Mouse (Mus musculus): ENCODE measurements around the gene Anks1. TPM values are rescaled to one million over a fixed set of nuclear protein-coding genes. Genes with fewer than 3 reads are reported as not detected.

Gene Anks1
- polyA plus RNA-seq (2015; fragmentation: Nextera tagmentation; extraction: Ambion mirVana) = 14.5 and 15.3 TPM in 2 replicates

DNA sequence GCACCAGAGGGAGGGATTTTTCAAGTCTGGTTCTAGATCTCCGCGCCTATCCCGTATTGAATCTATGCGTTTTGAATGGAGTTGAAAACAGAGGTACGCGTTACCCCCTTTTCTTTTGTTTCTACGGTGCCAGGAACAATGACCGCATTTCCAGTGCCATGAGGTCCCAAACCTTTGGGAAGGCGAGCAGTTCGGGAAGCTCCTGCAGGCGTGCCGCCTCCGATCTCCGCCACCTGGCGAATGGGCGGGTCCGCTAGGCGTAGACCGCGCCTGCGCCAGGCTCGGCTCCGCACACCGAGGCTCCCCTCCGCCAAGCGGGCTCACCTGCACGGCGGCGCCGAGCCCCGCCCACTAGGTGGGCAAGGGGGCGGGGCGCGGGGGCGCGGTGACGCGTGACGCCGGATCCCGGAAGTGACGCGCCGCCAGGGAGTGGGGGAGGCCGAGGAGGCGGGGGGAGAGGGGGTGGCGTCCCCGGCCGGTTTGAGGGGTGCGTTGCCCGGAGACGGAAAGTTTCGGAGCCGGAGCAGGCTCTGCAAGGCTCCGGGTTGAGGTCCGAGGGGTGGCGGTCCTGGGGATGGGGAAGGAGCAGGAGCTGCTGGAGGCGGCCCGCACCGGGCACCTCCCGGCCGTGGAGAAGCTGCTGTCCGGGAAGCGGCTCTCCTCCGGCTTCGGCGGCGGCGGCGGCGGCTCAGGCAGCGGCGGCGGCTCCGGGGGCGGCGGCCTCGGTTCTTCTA lies at the start of gene Anks1:
Gene Anks1 (plus strand): TSS at position 419 of the 734 bp plus-strand sequence.
- Histone ChIP-seq H3K4me1 (ENCODE audit: control insufficient read depth, insufficient read depth, low read length) (peaks cover 22% of the 10 kb centered on the region), H3K27ac (ENCODE audit: low read length) (peak within 1 kb of the TSS; percentile 91), H3K36me3 (ENCODE audit: control insufficient read depth, insufficient read depth, low read length) (no peaks in the 10 kb centered on the region), H3K9me3 (replicated peaks; ENCODE audit: control insufficient read depth, low read length) (no peaks in the 10 kb centered on the region), H3K27me3 (ENCODE audit: control insufficient read depth, insufficient read depth, low read length) (no peaks in the 10 kb centered on the region), H3K9ac (ENCODE audit: low read length) (peak within 1 kb of the TSS; percentile 89), H3K4me3 (replicated peaks; ENCODE audit: low read length) (peak within 1 kb of the TSS; percentile 99), H3K4me2 (ENCODE audit: low read depth, low read length) (peak within 1 kb of the TSS; percentile 97)
- WGBS = under 1% methylated on average over 75 of the region's 78 CpGs
- peak; percentile 93 for ATAC-seq (ENCODE audit: insufficient read depth, low FRiP score)

DNA sequence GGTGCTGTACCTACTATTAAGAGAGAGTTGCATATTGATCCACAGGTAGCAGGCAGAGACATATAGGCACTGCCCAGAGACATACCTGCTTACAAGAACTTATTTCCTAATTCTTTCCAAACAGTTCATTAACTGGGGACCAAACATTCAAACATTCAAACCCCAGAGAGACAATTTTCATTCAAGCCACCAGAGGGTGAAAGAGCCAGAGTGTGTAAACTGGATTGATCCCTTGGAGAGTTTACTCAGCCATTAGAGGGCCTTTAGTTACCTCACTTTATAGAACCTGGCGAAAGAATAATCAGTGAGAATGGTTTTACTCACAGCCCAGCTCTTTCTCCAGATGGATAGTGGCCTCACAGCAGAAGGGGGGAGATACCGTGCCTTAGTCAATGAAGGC lies 43.6 kb upstream of the Anks1 start:
- no peaks in the 10 kb centered on the region for H3K27me3 ChIP-seq (ENCODE audit: control insufficient read depth, insufficient read depth, low read length)
- H3K4me2 ChIP-seq (ENCODE audit: low read depth, low read length) = no peak overlapping the region
- no peak overlapping the region for H3K27ac ChIP-seq (ENCODE audit: low read length)
- ATAC-seq (ENCODE audit: insufficient read depth, low FRiP score) = no peak
- H3K4me1 ChIP-seq (ENCODE audit: control insufficient read depth, insufficient read depth, low read length) = no peaks in the 10 kb centered on the region
- H3K4me3 ChIP-seq (replicated peaks; ENCODE audit: low read length) = no peak overlapping the region
- no peaks in the 10 kb centered on the region for H3K9me3 ChIP-seq (replicated peaks; ENCODE audit: control insufficient read depth, low read length)
- H3K9ac ChIP-seq (ENCODE audit: low read length) = no peak overlapping the region
- 76% methylated on average over 2 of the region's 2 CpGs for WGBS
- no peaks in the 10 kb centered on the region for H3K36me3 ChIP-seq (ENCODE audit: control insufficient read depth, insufficient read depth, low read length)

- H3K9ac ChIP-seq (ENCODE audit: low read length) = no peak overlapping the region
- H3K4me1 ChIP-seq (ENCODE audit: control insufficient read depth, insufficient read depth, low read length) = no peaks in the 10 kb centered on the region
- no peak overlapping the region for H3K4me2 ChIP-seq (ENCODE audit: low read depth, low read length)
- H3K36me3 ChIP-seq (ENCODE audit: control insufficient read depth, insufficient read depth, low read length) = no peaks in the 10 kb centered on the region
- no peak overlapping the region for H3K27ac ChIP-seq (ENCODE audit: low read length)
- no peaks in the 10 kb centered on the region for H3K9me3 ChIP-seq (replicated peaks; ENCODE audit: control insufficient read depth, low read length)
- no peak for ATAC-seq (ENCODE audit: insufficient read depth, low FRiP score)
- WGBS = 49% methylated on average over 4 of the region's 4 CpGs
- no peak overlapping the region for H3K4me3 ChIP-seq (replicated peaks; ENCODE audit: low read length)
- H3K27me3 ChIP-seq (ENCODE audit: control insufficient read depth, insufficient read depth, low read length) = no peaks in the 10 kb centered on the region
Measured at GRCm38 (mm10) chr17:27866737-27867136, 42.4 kb upstream of the Anks1 start.

GRCm38 (mm10) chr17:27871851-27872250 lies 37.3 kb upstream of the Anks1 start:
- ATAC-seq (ENCODE audit: insufficient read depth, low FRiP score) = no peak
- no peaks in the 10 kb centered on the region for H3K27me3 ChIP-seq (ENCODE audit: control insufficient read depth, insufficient read depth, low read length)
- H3K4me3 ChIP-seq (replicated peaks; ENCODE audit: low read length) = no peak overlapping the region
- 86% methylated on average over 3 of the region's 3 CpGs for WGBS
- peaks cover 9% of the 10 kb centered on the region for H3K4me1 ChIP-seq (ENCODE audit: control insufficient read depth, insufficient read depth, low read length)
- no peaks in the 10 kb centered on the region for H3K36me3 ChIP-seq (ENCODE audit: control insufficient read depth, insufficient read depth, low read length)
- H3K4me2 ChIP-seq (ENCODE audit: low read depth, low read length) = no peak overlapping the region
- H3K9ac ChIP-seq (ENCODE audit: low read length) = no peak overlapping the region
- no peaks in the 10 kb centered on the region for H3K9me3 ChIP-seq (replicated peaks; ENCODE audit: control insufficient read depth, low read length)
- H3K27ac ChIP-seq (ENCODE audit: low read length) = no peak overlapping the region

DNA sequence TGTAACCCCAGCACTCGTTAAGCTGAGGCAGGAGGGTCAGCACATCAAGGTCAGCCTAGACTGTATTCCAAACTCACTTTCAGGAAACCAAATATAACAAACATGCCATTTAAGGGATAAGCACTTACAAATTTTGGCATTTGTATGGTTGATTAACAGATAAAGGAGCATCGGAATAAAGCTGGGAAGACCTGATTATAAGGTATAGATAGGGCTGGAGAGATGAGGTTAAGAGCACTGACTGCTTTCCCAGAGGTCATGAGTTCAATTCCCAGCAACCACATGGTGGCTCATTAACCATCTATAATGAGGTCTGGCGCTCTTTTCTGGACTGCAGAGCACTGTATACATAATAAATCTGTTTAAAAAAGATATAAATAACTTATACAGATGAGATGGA lies 35.5 kb upstream of the Anks1 start:
- H3K36me3 ChIP-seq (ENCODE audit: control insufficient read depth, insufficient read depth, low read length) = no peaks in the 10 kb centered on the region
- H3K4me3 ChIP-seq (replicated peaks; ENCODE audit: low read length) = no peak overlapping the region
- 51% methylated on average over 3 of the region's 3 CpGs for WGBS
- H3K9ac ChIP-seq (ENCODE audit: low read length) = no peak overlapping the region
- H3K9me3 ChIP-seq (replicated peaks; ENCODE audit: control insufficient read depth, low read length) = no peaks in the 10 kb centered on the region
- H3K27ac ChIP-seq (ENCODE audit: low read length) = no peak overlapping the region
- H3K4me2 ChIP-seq (ENCODE audit: low read depth, low read length) = no peak overlapping the region
- no peak for ATAC-seq (ENCODE audit: insufficient read depth, low FRiP score)
- peaks cover 9% of the 10 kb centered on the region for H3K4me1 ChIP-seq (ENCODE audit: control insufficient read depth, insufficient read depth, low read length)
- H3K27me3 ChIP-seq (ENCODE audit: control insufficient read depth, insufficient read depth, low read length) = no peaks in the 10 kb centered on the region

GRCm38 (mm10) chr17:27874510-27874909 lies 34.6 kb upstream of the Anks1 start:
- Histone ChIP-seq H3K9me3 (replicated peaks; ENCODE audit: control insufficient read depth, low read length) (no peaks in the 10 kb centered on the region), H3K36me3 (ENCODE audit: control insufficient read depth, insufficient read depth, low read length) (no peaks in the 10 kb centered on the region), H3K4me3 (replicated peaks; ENCODE audit: low read length) (no peak overlapping the region), H3K4me1 (ENCODE audit: control insufficient read depth, insufficient read depth, low read length) (peaks cover 9% of the 10 kb centered on the region), H3K27ac (ENCODE audit: low read length) (no peak overlapping the region; the same call in 1 of the 2 replicates), H3K27me3 (ENCODE audit: control insufficient read depth, insufficient read depth, low read length) (no peaks in the 10 kb centered on the region), H3K4me2 (ENCODE audit: low read depth, low read length) (no peak overlapping the region), H3K9ac (ENCODE audit: low read length) (no peak overlapping the region)
- ATAC-seq (ENCODE audit: insufficient read depth, low FRiP score) = peak; percentile 72
- 46% methylated on average over 5 of the region's 5 CpGs for WGBS

- Histone ChIP-seq H3K4me2 (ENCODE audit: low read depth, low read length) (no peak overlapping the region), H3K9ac (ENCODE audit: low read length) (no peak overlapping the region), H3K27ac (ENCODE audit: low read length) (no peak overlapping the region), H3K4me1 (ENCODE audit: control insufficient read depth, insufficient read depth, low read length) (no peaks in the 10 kb centered on the region), H3K9me3 (replicated peaks; ENCODE audit: control insufficient read depth, low read length) (no peaks in the 10 kb centered on the region), H3K4me3 (replicated peaks; ENCODE audit: low read length) (no peak overlapping the region), H3K27me3 (ENCODE audit: control insufficient read depth, insufficient read depth, low read length) (no peaks in the 10 kb centered on the region), H3K36me3 (ENCODE audit: control insufficient read depth, insufficient read depth, low read length) (peaks cover 23% of the 10 kb centered on the region; the same call in 1 of the 2 replicates)
- WGBS = 63% methylated on average over 11 of the region's 11 CpGs
- ATAC-seq (ENCODE audit: insufficient read depth, low FRiP score) = peak; percentile 56; the same call in 1 of the 2 replicates
Measured at GRCm38 (mm10) chr17:27881518-27881917, 27.6 kb upstream of the Anks1 start.

GRCm38 (mm10) chr17:27883129-27883528 lies 26.0 kb upstream of the Anks1 start:
- no peak overlapping the region for H3K9ac ChIP-seq (ENCODE audit: low read length)
- H3K27me3 ChIP-seq (ENCODE audit: control insufficient read depth, insufficient read depth, low read length) = no peaks in the 10 kb centered on the region
- no peaks in the 10 kb centered on the region for H3K4me1 ChIP-seq (ENCODE audit: control insufficient read depth, insufficient read depth, low read length)
- 88% methylated on average over 8 of the region's 8 CpGs for WGBS
- H3K36me3 ChIP-seq (ENCODE audit: control insufficient read depth, insufficient read depth, low read length) = peaks cover 28% of the 10 kb centered on the region; the same call in 1 of the 2 replicates
- ATAC-seq (ENCODE audit: insufficient read depth, low FRiP score) = no peak
- H3K27ac ChIP-seq (ENCODE audit: low read length) = no peak overlapping the region
- H3K4me2 ChIP-seq (ENCODE audit: low read depth, low read length) = no peak overlapping the region
- no peak overlapping the region for H3K4me3 ChIP-seq (replicated peaks; ENCODE audit: low read length)
- H3K9me3 ChIP-seq (replicated peaks; ENCODE audit: control insufficient read depth, low read length) = no peaks in the 10 kb centered on the region

GRCm38 (mm10) chr17:27883994-27884393 lies 25.1 kb upstream of the Anks1 start:
- 91% methylated on average over 6 of the region's 6 CpGs for WGBS
- no peak overlapping the region for H3K27ac ChIP-seq (ENCODE audit: low read length)
- H3K9ac ChIP-seq (ENCODE audit: low read length) = no peak overlapping the region
- H3K27me3 ChIP-seq (ENCODE audit: control insufficient read depth, insufficient read depth, low read length) = no peaks in the 10 kb centered on the region
- H3K4me3 ChIP-seq (replicated peaks; ENCODE audit: low read length) = no peak overlapping the region
- no peaks in the 10 kb centered on the region for H3K4me1 ChIP-seq (ENCODE audit: control insufficient read depth, insufficient read depth, low read length)
- H3K36me3 ChIP-seq (ENCODE audit: control insufficient read depth, insufficient read depth, low read length) = peaks cover 28% of the 10 kb centered on the region; the same call in 1 of the 2 replicates
- no peak overlapping the region for H3K4me2 ChIP-seq (ENCODE audit: low read depth, low read length)
- H3K9me3 ChIP-seq (replicated peaks; ENCODE audit: control insufficient read depth, low read length) = no peaks in the 10 kb centered on the region
- no peak for ATAC-seq (ENCODE audit: insufficient read depth, low FRiP score)
